Mouse (Mus musculus) erythroblast, embryonic 14.5 days (primary cell): Measurements from ENCODE around the gene Mt3.

Experiments
- GATA1 ChIP-seq: IDR thresholded peaks from 2 replicates; pipeline ENCODE4 v1.6.1; 2012; ENCODE audit warnings: low read length, inconsistent platforms, mixed read lengths
- TAL1 ChIP-seq: IDR thresholded peaks from 3 replicates; pipeline ENCODE4 v1.6.1; 2012; ENCODE audit warnings: low read length, inconsistent platforms, mixed read lengths

DNA sequence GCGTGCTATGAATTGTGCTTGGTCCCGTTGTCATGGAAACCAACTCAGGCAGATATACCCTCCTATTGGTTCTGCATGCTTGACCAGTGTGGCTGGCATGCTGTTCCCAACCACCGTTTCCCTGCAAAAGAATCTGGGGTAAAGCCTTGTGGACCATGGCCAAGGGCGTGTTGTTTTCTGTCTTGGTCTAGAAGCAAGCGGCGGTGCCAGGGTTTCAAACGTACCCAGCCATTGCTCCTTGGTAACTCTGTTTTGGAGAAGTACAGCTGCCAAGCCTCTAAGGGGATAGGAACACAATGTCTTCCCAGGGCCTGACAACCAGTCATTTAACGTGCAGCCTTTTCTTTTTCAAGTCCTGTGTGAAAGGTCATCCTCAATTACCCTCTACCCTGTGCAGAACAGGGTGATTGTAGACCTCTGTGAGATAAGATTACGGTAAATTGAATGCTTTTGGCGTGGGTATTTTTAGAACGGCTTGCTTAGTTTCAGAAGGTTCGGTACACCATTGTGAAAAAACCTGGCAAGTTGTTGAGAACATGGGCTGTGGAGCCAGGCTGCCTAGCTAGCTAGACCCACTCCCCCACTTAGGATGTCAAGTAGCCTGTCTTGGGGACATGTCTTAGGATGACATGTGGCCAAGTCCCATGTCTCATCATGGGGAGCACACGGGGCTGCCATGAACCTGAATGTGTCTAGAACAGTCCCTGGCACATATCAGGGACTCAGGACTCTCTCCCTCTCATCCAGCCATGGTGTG lies 37.0 kb downstream of the Mt3 start:
- TF ChIP-seq GATA1 = no peak
- TF ChIP-seq TAL1 = no peak
